Mouse (Mus musculus): ENCODE results near the gene Gm13306. TPM values are rescaled to one million over a fixed set of nuclear protein-coding genes. Genes with fewer than 3 reads are reported as not detected.
"Not testable (repeated sequence)": the region's sequence is repeated elsewhere in the genome, so short reads cannot be mapped to it uniquely, and the experiment has no call there.

Gm13306 gene
- total RNA-seq (2021) = 16.7 TPM in 1 of 2 replicates, not detected in the other
- long read RNA-seq, partial matches to known transcripts = 0 of 2 reads
- long read RNA-seq, other reads (novel, unspliced or antisense) = 1 of 2 reads

GRCm38 (mm10) chr4:42153136-42153535 is at the start of gene Gm13306:
Gm13306 (plus strand) TSS chr4:42153436.
- DNase-seq = not testable (repeated sequence)

GRCm38 (mm10) chr4:42114517-42114916 is 38.7 kb upstream of the Gm13306 start, which contains the start of gene Gm13304:
Gm13304 (plus strand) TSS chr4:42114817.
- not testable (repeated sequence) for DNase-seq

GRCm38 (mm10) chr4:42168503-42168902 is 15.3 kb downstream of the Gm13306 start, which contains the start of gene Gm13305:
Gm13305 (minus strand) TSS chr4:42168603.
- not testable (repeated sequence) for DNase-seq

- DNase-seq = not testable (repeated sequence)
Observed at GRCm38 (mm10) chr4:42178243-42178642, 25.0 kb downstream of the Gm13306 start.

- not testable (repeated sequence) for DNase-seq
Observed at GRCm38 (mm10) chr4:42183234-42184197, 30.3 kb downstream of the Gm13306 start.

- not testable (repeated sequence) for DNase-seq
Observed at GRCm38 (mm10) chr4:42184324-42184979, 31.2 kb downstream of the Gm13306 start.

- DNase-seq = not testable (repeated sequence)
Observed at GRCm38 (mm10) chr4:42184980-42185372, 31.7 kb downstream of the Gm13306 start.

Other genes starting within 250 kb of the Gm13306 start
- not detected in 2 replicates for gene Gm21541, start 249.8 kb upstream of the Gm13306 start, total RNA-seq (2021)
- gene Gm20878, start 211.9 kb upstream of the Gm13306 start, total RNA-seq (2021) = 5.1 and 5.3 TPM in 2 replicates
- gene Fam205a4, start 187.4 kb upstream of the Gm13306 start, total RNA-seq (2021) = 0.62 and 1.0 TPM in 2 replicates
- 0.95 TPM in 1 of 2 replicates, not detected in the other for gene Gm21093, start 118.7 kb upstream of the Gm13306 start, total RNA-seq (2021)
- not detected in 2 replicates for gene Gm3893, start 62.2 kb upstream of the Gm13306 start, total RNA-seq (2021)
- 2.2 and 3.6 TPM in 2 replicates for gene Gm13304, start 38.6 kb upstream of the Gm13306 start, total RNA-seq (2021)
- not detected in 2 replicates for gene Gm13305, start 15.2 kb downstream of the Gm13306 start, total RNA-seq (2021)
- 1.1 and 1.8 TPM in 2 replicates for gene Gm10600, start 87.2 kb downstream of the Gm13306 start, total RNA-seq (2021)
- gene Ccl21b, start 102.3 kb downstream of the Gm13306 start, total RNA-seq (2021) = not detected in 2 replicates
- gene Gm21953, start 140.8 kb downstream of the Gm13306 start, total RNA-seq (2021) = not detected in 2 replicates
- not detected in 2 replicates for gene Fam205a3, start 164.9 kb downstream of the Gm13306 start, total RNA-seq (2021)